Mouse (Mus musculus) MEL-GATA-1-ER (cell line): ENCODE results near the gene C530025M09Rik.

Experiments
- DNase-seq: peaks from one replicate; pipeline ENCODE4 v3.0.0-alpha.2; 2012; ENCODE audit warnings: low read depth; ENCODE audit errors: extremely low read depth

C530025M09Rik gene

GRCm38 (mm10) chr2:149830536-149831458, at the start of gene C530025M09Rik:
TSS of gene C530025M09Rik (minus strand) at chr2:149831213.
- DNase-seq = no peak

GRCm38 (mm10) chr2:149877954-149878353, 46.9 kb upstream of the C530025M09Rik start:
- no peak for DNase-seq

DNA sequence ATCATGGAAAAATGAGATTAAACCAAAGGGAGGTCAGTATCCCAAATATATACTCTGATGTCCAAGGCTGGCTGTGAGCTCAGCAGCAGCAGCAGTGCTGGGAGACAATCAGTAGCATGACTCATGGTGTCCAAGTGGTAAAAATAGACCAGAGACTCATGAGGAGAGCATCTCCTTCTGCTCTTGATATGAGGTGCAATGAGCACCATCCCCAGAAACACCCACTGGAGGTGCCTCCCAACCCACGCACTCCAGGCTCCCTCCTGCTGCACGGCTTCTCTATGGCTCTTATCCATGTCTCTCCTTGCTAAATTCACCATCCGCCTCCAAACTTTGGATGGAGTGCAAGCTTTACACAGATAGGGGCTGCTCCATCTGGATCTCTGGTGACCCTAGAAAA, 42.3 kb upstream of the C530025M09Rik start:
- DNase-seq = no peak

GRCm38 (mm10) chr2:149872496-149872895, 41.5 kb upstream of the C530025M09Rik start:
- DNase-seq = no peak

GRCm38 (mm10) chr2:149870496-149870895, 39.5 kb upstream of the C530025M09Rik start:
- DNase-seq = no peak

- DNase-seq = no peak
Observed at GRCm38 (mm10) chr2:149865914-149866435, 35.0 kb upstream of the C530025M09Rik start.

GRCm38 (mm10) chr2:149861002-149861401, 30.0 kb upstream of the C530025M09Rik start:
- DNase-seq = no peak

- DNase-seq = no peak
Observed at GRCm38 (mm10) chr2:149848778-149849177, 17.8 kb upstream of the C530025M09Rik start.

- no peak for DNase-seq
Observed at GRCm38 (mm10) chr2:149844575-149844974, 13.6 kb upstream of the C530025M09Rik start.

- DNase-seq = no peak
Observed at GRCm38 (mm10) chr2:149839666-149840065, 8.7 kb upstream of the C530025M09Rik start.

DNA sequence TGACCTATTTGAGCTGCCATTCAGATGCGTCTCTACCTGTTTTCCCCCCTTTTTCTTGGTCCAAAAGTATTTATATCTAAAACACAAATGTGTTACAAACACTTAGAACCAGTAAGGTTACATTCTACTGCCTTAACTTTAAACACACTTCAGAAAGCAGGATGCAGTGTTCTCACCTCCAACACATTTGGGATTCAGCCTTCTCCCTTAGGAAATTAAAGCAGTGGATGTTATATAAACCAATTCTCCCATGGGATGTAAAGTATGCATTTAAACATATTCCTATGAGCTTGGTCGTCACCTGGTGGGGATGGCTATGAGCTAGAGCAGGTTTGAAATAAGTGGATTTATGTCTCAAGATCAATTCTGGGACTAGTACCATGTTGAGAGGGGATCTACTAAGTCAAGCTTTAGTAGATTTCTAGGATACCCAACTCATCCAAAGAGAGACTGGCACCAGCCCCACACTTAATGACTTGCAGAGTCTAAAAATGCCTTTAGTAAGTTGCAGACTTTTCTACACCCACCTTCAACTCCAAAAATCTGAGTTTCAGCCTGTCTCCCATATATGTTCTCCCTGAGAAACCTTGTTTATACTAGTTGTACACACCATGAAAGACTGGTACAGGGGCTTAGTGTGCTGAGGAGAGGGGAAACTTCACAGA, 5.6 kb upstream of the C530025M09Rik start:
- no peak for DNase-seq

DNA sequence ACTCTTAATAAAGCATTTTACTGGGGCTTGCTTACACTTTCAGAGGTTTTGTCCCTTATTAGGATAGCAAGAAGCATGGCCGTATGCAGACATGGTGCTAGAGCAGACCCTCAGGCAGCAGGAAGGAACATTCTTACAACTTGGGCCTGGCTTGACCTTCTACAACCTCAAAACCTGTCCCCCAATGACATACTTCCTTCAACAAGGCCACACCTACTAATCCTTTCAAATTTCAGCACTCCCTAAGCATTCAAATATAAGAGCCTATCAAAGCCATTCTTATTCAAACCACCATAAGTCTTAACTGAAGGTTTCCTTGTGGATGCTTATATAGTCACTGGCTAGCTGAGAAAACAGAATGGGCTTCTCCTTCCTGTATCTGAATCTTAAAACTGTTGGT, 4.1 kb upstream of the C530025M09Rik start:
- no peak for DNase-seq

DNA sequence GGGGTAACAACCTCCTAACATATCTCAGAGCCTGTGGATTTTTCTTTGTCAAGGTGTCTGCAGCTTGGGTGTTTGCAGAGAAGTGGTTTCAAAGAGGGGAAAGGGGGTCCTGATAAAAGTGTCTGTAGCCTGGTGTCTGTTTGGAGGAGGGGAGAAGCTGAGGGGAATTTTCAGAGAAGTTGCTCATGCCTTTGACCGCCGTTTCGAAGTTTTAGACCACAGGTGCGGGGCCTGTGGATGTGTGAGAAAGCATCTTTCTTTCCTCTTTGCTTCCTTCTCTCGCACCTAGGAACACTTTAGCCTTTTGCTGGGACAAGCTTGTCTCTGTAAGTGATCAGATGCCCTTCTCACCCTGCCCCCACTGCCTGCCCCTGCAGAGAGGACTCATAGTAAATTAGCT, 1.3 kb upstream of the C530025M09Rik start:
- no peak for DNase-seq

- no peak for DNase-seq
Observed at GRCm38 (mm10) chr2:149831459-149832245, 639 bp upstream of the C530025M09Rik start.

GRCm38 (mm10) chr2:149829955-149830535, 968 bp downstream of the C530025M09Rik start:
- no peak for DNase-seq

GRCm38 (mm10) chr2:149828911-149829310, 2.1 kb downstream of the C530025M09Rik start, which contains the start of gene Syndig1:
TSS of gene Syndig1 (plus strand) at chr2:149829211.
- DNase-seq = no peak

- DNase-seq = no peak
Observed at GRCm38 (mm10) chr2:149820201-149820600, 10.8 kb downstream of the C530025M09Rik start.

GRCm38 (mm10) chr2:149819751-149820150, 11.3 kb downstream of the C530025M09Rik start:
- DNase-seq = no peak

DNA sequence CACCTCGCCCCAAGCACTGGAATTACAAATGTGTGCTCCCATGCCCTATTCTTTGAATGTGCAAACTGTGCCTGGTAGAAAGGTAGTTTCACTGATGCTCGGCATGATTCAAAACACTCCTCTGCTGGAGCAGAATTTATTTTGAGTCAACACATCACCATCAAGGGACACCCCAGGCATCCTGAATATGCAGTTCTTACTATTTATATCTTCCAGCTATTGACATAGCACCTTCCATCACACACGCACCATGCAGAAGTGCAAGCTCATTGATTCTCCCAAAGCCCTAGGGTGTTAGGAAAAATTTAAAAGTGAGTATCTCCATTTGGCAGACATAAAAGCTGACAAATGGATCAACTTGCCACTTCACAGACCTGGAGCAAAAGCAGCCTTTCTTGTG, 12.6 kb downstream of the C530025M09Rik start:
- DNase-seq = no peak

GRCm38 (mm10) chr2:149812899-149813298, 18.1 kb downstream of the C530025M09Rik start:
- no peak for DNase-seq

- no peak for DNase-seq
Observed at GRCm38 (mm10) chr2:149805256-149805655, 25.8 kb downstream of the C530025M09Rik start.
